Mouse (Mus musculus) hindbrain, postnatal 0 days (tissue): ENCODE results near the gene Hunk. TPM values are rescaled to one million over a fixed set of nuclear protein-coding genes. Genes with fewer than 3 reads are reported as not detected.

Source experiments
- ATAC-seq: fragments of 200-750 bp; cut with Nextera tagmentation; 2 replicates; pipeline ENCODE4 v1.8.0; 2017; ENCODE audit warnings: mild to moderate bottlenecking, moderate TSS enrichment, moderate library complexity
- DNase-seq: peaks from one replicate; pipeline ENCODE4 v3.0.0-alpha.2; 2015; ENCODE audit warnings: low spot score
- H3K27ac ChIP-seq: fragments of 300-500 bp; sonication (generic); 2 replicates; pipeline ENCODE4 v1.5.1; 2014; ENCODE audit warnings: mild to moderate bottlenecking
- H3K27me3 ChIP-seq: fragments of 300-500 bp; sonication (generic); 2 replicates; pipeline ENCODE4 v1.6.1; 2014; ENCODE audit warnings: low read length, mixed read lengths; ENCODE audit not compliant: insufficient read depth
- H3K36me3 ChIP-seq: fragments of 300-500 bp; sonication (generic); 2 replicates; pipeline ENCODE4 v1.6.1; 2014; ENCODE audit warnings: low read length, mixed read lengths; ENCODE audit not compliant: insufficient read depth
- H3K4me1 ChIP-seq: fragments of 300-500 bp; sonication (generic); 2 replicates; pipeline ENCODE4 v1.6.1; 2014; ENCODE audit warnings: antibody characterized with exemption, low read length, mixed read lengths; ENCODE audit not compliant: insufficient read depth
- H3K4me2 ChIP-seq: fragments of 300-500 bp; sonication (generic); 2 replicates; pipeline ENCODE4 v1.6.1; 2014; ENCODE audit warnings: low read depth, mild to moderate bottlenecking, low read length, moderate library complexity, mixed read lengths
- H3K4me3 ChIP-seq: fragments of 300-500 bp; sonication (generic); 2 replicates; pipeline ENCODE4 v1.5.1; 2014; ENCODE audit warnings: low read length
- H3K9ac ChIP-seq: fragments of 300-500 bp; sonication (generic); replicated peaks from 2 replicates; pipeline ENCODE4 v1.6.1; 2014; ENCODE audit warnings: mild to moderate bottlenecking, low read length, moderate library complexity, mixed read lengths
- H3K9me3 ChIP-seq: fragments of 300-500 bp; sonication (generic); 2 replicates; pipeline ENCODE4 v1.6.1; 2016; ENCODE audit warnings: low read length, mixed read lengths
- CTCF ChIP-seq: IDR thresholded peaks from 2 replicates; pipeline ENCODE4 v1.5.1; 2016; ENCODE audit warnings: antibody characterized with exemption, control low read depth, low read depth
- WGBS: fragments of 180-500 bp; shearing (Covaris S2); extraction: QIAGEN DNeasy Blood & Tissue Kit; methylation state at CpG from one replicate; pipeline ENCODE4 v1.1.7; 2014; 5-methylcytosine and 5-hydroxymethylcytosine counted together
- polyA plus RNA-seq: library from polyadenylated mRNA; unstranded; fragments of >200 nt; fragmentation: Nextera tagmentation; extraction: Ambion mirVana; gene quantifications from 2 replicates; pipeline ENCODE4 v1.2.1, GENCODE M21; 2015
- total RNA-seq: library from RNA; depleted of rRNA; stranded (reverse); fragments of >200 nt; gene quantifications from 2 replicates; pipeline ENCODE4 v1.2.3, GENCODE M21; 2014

Hunk gene
- total and polyA plus RNA-seq, 2 experiments from 2014 or later = 3.6 to 13.3 TPM

DNA sequence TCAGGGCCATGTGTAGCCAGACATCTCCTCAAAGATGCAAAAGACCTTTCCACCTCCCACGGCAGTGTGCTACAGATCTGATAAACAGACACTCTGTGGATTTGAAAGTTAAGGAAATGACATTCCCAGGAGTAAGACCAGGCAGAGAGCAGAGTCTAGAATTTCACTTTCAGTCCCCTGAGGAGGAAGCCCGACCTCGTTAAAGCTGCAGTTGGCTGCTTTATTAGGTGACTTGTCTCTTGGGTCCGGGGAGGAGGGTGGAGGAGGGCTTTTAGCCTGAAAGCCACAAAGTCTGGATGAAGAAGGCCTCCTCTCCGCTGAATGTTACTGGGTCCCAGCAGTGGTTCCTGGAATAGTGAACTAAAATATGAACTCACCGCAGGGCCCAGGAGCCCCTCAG lies 137.6 kb downstream of the Hunk start:
- H3K4me2 ChIP-seq = no peak overlapping the region
- no peaks in the 10 kb centered on the region for H3K9me3 ChIP-seq
- H3K27me3 ChIP-seq = no peaks in the 10 kb centered on the region
- H3K36me3 ChIP-seq = no peaks in the 10 kb centered on the region
- WGBS = 42% methylated on average over 6 of the region's 6 CpGs
- no peak overlapping the region for H3K4me3 ChIP-seq
- TF ChIP-seq CTCF = no peak
- H3K4me1 ChIP-seq = peaks cover 9% of the 10 kb centered on the region
- DNase-seq (no peak), ATAC-seq (no peak)
- H3K27ac ChIP-seq = no peak overlapping the region
- no peak overlapping the region for H3K9ac ChIP-seq

DNA sequence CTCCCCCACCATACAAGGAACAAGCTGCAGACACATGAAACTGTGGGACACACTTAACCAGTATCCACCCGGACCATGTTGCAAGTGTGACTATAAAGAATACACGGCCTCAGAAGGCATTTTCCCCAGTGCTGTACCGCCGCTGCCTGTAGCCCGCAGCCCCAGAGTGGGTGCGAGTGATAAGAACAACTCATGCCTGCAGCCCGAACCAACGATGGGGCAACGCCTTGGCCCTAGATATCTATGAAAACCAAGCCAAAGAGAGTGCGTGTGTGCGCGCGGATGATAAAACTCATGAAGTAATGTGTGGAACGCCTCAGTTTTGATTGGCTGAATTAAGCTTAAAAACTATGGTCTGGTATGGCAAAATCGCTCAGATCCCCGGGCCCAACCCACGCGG lies 138.1 kb downstream of the Hunk start:
- Histone ChIP-seq H3K4me3 (no peak overlapping the region), H3K36me3 (no peaks in the 10 kb centered on the region), H3K27me3 (no peaks in the 10 kb centered on the region), H3K4me2 (no peak overlapping the region), H3K9me3 (no peaks in the 10 kb centered on the region), H3K9ac (no peak overlapping the region), H3K27ac (no peak overlapping the region), H3K4me1 (peaks cover 4% of the 10 kb centered on the region)
- no peak for TF ChIP-seq CTCF
- ATAC-seq = no peak
- no peak for DNase-seq
- WGBS = 96% methylated on average over 18 of the region's 18 CpGs

DNA sequence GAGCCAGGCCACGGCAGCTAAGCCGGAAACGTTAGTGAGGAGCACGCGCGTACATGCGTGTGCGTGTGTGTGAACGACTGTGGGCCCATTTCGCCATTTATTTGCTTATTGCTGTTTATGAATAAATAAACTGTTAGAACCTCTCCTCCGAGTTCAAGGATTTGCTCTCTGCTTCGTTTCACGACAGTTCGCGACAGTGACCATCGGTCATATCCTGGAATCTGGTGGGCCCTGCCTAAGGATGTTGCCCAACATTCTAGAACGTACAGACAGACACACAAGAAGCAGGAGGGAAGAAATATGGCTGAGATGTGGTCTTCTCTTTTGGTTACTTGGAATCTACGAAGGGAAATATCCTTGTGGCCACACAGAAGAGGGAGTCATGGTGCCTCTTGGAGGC lies 138.6 kb downstream of the Hunk start:
- no peaks in the 10 kb centered on the region for H3K9me3 ChIP-seq
- WGBS = 97% methylated on average over 18 of the region's 18 CpGs
- no peak for ATAC-seq
- no peaks in the 10 kb centered on the region for H3K27me3 ChIP-seq
- no peak for DNase-seq
- H3K4me2 ChIP-seq = no peak overlapping the region
- H3K9ac ChIP-seq = no peak overlapping the region
- no peak overlapping the region for H3K27ac ChIP-seq
- no peak overlapping the region for H3K4me3 ChIP-seq
- TF ChIP-seq CTCF = no peak
- no peaks in the 10 kb centered on the region for H3K36me3 ChIP-seq
- H3K4me1 ChIP-seq = peaks cover 4% of the 10 kb centered on the region

DNA sequence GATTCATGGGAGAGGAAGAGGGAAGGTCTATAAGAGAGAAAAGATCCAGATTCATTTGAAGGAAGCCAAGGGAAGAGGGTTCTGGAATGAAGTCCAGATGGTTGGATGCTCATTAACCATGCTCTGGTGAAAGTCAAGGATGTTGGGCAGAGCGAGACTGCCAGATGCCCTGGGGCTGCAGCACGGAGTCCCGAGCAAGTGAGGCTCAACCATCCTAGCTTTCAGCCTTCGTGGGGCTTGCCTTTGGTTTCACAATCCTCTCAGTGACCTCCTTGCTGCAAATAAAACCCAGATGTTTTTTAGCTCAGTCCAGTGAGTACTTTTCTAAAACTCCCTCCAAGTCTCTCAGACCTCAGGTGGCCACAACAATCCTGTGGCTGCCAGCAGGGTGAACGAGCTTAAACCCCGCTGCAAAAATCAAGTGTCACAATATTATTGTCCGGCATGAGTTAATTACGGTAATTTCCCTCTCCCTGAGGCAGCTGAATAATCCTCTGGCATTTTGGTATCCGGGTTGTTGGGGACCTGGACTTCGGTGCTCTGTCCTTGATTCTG lies 147.4 kb downstream of the Hunk start:
- no peaks in the 10 kb centered on the region for H3K27me3 ChIP-seq
- 54% methylated on average over 10 of the region's 10 CpGs for WGBS
- H3K4me3 ChIP-seq = no peak overlapping the region
- H3K9ac ChIP-seq = no peak overlapping the region
- H3K9me3 ChIP-seq = no peaks in the 10 kb centered on the region
- TF ChIP-seq CTCF = no peak
- no peaks in the 10 kb centered on the region for H3K4me1 ChIP-seq
- no peaks in the 10 kb centered on the region for H3K36me3 ChIP-seq
- no peak overlapping the region for H3K27ac ChIP-seq
- DNase-seq = no peak
- no peak for ATAC-seq
- H3K4me2 ChIP-seq = no peak overlapping the region

DNA sequence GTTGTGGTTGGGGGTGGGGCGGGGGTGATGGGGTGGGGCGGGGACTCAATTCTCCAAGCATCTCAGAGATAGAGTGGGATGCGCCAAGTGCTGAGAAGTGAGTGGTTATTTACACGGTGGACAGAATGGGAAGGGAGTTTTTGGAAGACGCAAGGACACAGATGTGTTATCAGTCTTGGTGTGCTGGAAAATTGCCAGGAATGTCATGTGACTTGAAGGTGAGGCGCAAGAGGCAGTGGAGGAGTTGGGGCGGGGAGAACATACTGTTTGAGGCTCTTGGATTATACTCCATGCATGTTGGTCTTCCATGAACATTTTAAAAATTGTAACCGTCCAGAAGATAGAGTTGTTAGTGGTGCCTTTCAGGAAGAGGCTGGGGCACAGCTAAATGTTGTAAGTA lies 148.8 kb downstream of the Hunk start:
- WGBS = 87% methylated on average over 8 of the region's 8 CpGs
- ATAC-seq = no peak
- TF ChIP-seq CTCF = no peak

DNA sequence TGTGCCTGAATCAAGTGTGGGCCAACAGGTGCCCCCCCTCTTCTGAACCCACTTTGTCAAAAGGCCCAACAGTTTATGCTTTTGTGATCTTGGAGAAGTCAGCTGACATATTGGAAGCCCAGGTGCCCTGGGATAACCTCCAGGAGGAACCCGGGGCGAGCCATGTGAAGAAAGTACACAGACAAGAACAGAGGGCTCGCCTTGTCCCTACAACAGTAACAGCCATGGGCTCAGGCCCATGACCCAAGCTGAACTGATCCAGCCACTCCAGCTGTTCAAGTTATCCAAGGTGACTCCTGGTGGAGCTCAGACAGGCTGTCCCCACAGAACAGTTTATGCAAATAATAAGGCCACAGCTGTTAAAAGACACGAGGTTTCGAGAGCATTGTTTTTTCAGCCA lies 153.1 kb downstream of the Hunk start:
- no peak overlapping the region for H3K9ac ChIP-seq
- TF ChIP-seq CTCF = no peak
- no peaks in the 10 kb centered on the region for H3K27me3 ChIP-seq
- no peak overlapping the region for H3K4me2 ChIP-seq
- 66% methylated on average over 5 of the region's 5 CpGs for WGBS
- no peaks in the 10 kb centered on the region for H3K9me3 ChIP-seq
- H3K27ac ChIP-seq = no peak overlapping the region
- DNase-seq (no peak), ATAC-seq (no peak)
- H3K4me1 ChIP-seq = no peaks in the 10 kb centered on the region
- no peaks in the 10 kb centered on the region for H3K36me3 ChIP-seq
- H3K4me3 ChIP-seq = no peak overlapping the region

More for the DNA sequence above, 148.8 kb downstream of the Hunk start:
- H3K36me3 ChIP-seq = no peaks in the 10 kb centered on the region
- no peak overlapping the region for H3K27ac ChIP-seq
- H3K4me3 ChIP-seq = no peak overlapping the region
- no peak overlapping the region for H3K9ac ChIP-seq
- H3K9me3 ChIP-seq = no peaks in the 10 kb centered on the region
- H3K4me1 ChIP-seq = no peaks in the 10 kb centered on the region
- no peaks in the 10 kb centered on the region for H3K27me3 ChIP-seq
- no peak for DNase-seq
- no peak overlapping the region for H3K4me2 ChIP-seq

DNA sequence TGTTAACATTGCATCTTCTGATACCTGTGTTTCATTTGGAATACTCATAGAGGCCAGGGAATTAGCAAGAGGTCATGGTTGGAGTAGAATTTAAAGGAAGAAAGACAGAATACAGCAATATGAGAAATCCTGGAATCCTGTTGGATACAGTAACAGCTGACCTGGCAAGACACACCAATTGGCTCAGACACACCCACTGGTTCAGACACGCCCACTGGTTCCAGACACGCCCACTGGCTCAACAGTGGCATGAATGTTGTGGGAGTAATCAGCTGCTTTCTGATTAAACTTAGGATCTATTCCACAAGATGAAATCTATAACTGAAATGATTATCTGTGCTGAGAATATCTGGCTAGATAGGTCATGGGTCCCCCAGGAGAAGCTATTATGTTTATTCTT lies 155.4 kb downstream of the Hunk start:
- Histone ChIP-seq H3K27ac (no peak overlapping the region), H3K27me3 (no peaks in the 10 kb centered on the region), H3K36me3 (no peaks in the 10 kb centered on the region), H3K4me3 (no peak overlapping the region), H3K4me2 (no peak overlapping the region), H3K9ac (no peak overlapping the region), H3K9me3 (no peaks in the 10 kb centered on the region), H3K4me1 (no peaks in the 10 kb centered on the region)
- 91% methylated on average over 2 of the region's 2 CpGs for WGBS
- DNase-seq (no peak), ATAC-seq (no peak)
- TF ChIP-seq CTCF = no peak
